Mouse (Mus musculus): Measurements from ENCODE around the gene Flt3l. TPM values are rescaled to one million over a fixed set of nuclear protein-coding genes. Genes with fewer than 3 reads are reported as not detected.
"Not testable (repeated sequence)": the region's sequence is repeated elsewhere in the genome, so short reads cannot be mapped to it uniquely, and the experiment has no call there.

The Flt3l gene
- polyA plus RNA-seq, 1 experiment from 2014 or later: 2.5 TPM

- Histone ChIP-seq H3K27me3 (ENCODE audit: insufficient read depth, poor library complexity, severe bottlenecking) (no peaks in the 10 kb centered on the region), H3K27ac (peak overlapping the region; percentile 96), H3K4me3 (peak overlapping the region; percentile 95), H3K36me3 (peaks cover 78% of the 10 kb centered on the region), H3K9me3 (no peaks in the 10 kb centered on the region), H3K4me1 (peaks cover 44% of the 10 kb centered on the region)
- DNase-seq (ENCODE audit: low spot score): no peak
- WGBS: 23% methylated on average over 12 of the region's 12 CpGs
Measured at GRCm38 (mm10) chr7:45123186-45123570, 13.1 kb downstream of the Flt3l start.

GRCm38 (mm10) chr7:45122561-45123185 is 13.6 kb downstream of the Flt3l start:
- Histone ChIP-seq H3K27me3 (ENCODE audit: insufficient read depth, poor library complexity, severe bottlenecking) (no peaks in the 10 kb centered on the region), H3K4me3 (peak overlapping the region; percentile 95), H3K36me3 (peaks cover 83% of the 10 kb centered on the region), H3K9me3 (no peaks in the 10 kb centered on the region), H3K27ac (0 out of 2 replicates have a peak overlapping the region, but pooled peaks have one; percentile 24), H3K4me1 (peaks cover 50% of the 10 kb centered on the region)
- WGBS: 86% methylated on average over 15 of the region's 15 CpGs
- no peak for DNase-seq (ENCODE audit: low spot score)

GRCm38 (mm10) chr7:45121966-45122365 is 14.3 kb downstream of the Flt3l start:
- DNase-seq (ENCODE audit: low spot score): no peak
- Histone ChIP-seq H3K4me1 (peaks cover 47% of the 10 kb centered on the region), H3K36me3 (peaks cover 79% of the 10 kb centered on the region), H3K27me3 (ENCODE audit: insufficient read depth, poor library complexity, severe bottlenecking) (no peaks in the 10 kb centered on the region), H3K9me3 (no peaks in the 10 kb centered on the region), H3K4me3 (no peak overlapping the region; the same call in 1 of the 2 replicates), H3K27ac (no peak overlapping the region)

GRCm38 (mm10) chr7:45121404-45121803 is 14.8 kb downstream of the Flt3l start:
- Histone ChIP-seq H3K4me1 (peaks cover 41% of the 10 kb centered on the region), H3K27ac (no peak overlapping the region), H3K36me3 (peaks cover 73% of the 10 kb centered on the region), H3K9me3 (no peaks in the 10 kb centered on the region), H3K4me3 (no peak overlapping the region), H3K27me3 (ENCODE audit: insufficient read depth, poor library complexity, severe bottlenecking) (no peaks in the 10 kb centered on the region)
- WGBS: 62% methylated on average over 8 of the region's 8 CpGs
- DNase-seq (ENCODE audit: low spot score): no peak

GRCm38 (mm10) chr7:45119780-45120709 is 16.2 kb downstream of the Flt3l start:
- Histone ChIP-seq H3K4me1 (peaks cover 38% of the 10 kb centered on the region), H3K27me3 (ENCODE audit: insufficient read depth, poor library complexity, severe bottlenecking) (no peaks in the 10 kb centered on the region), H3K36me3 (peaks cover 59% of the 10 kb centered on the region), H3K4me3 (no peak overlapping the region), H3K27ac (no peak overlapping the region), H3K9me3 (no peaks in the 10 kb centered on the region)
- 81% methylated on average over 5 of the region's 5 CpGs for WGBS
- DNase-seq (ENCODE audit: low spot score): no peak

GRCm38 (mm10) chr7:45118336-45118735 is 17.9 kb downstream of the Flt3l start:
- Histone ChIP-seq H3K27ac (no peak overlapping the region), H3K4me3 (no peak overlapping the region), H3K4me1 (peaks cover 44% of the 10 kb centered on the region), H3K27me3 (ENCODE audit: insufficient read depth, poor library complexity, severe bottlenecking) (no peaks in the 10 kb centered on the region), H3K36me3 (peaks cover 55% of the 10 kb centered on the region), H3K9me3 (no peaks in the 10 kb centered on the region)
- no peak for DNase-seq (ENCODE audit: low spot score)
- 88% methylated on average over 6 of the region's 6 CpGs for WGBS

- Histone ChIP-seq H3K36me3 (peaks cover 47% of the 10 kb centered on the region), H3K4me3 (no peak overlapping the region), H3K9me3 (no peaks in the 10 kb centered on the region), H3K4me1 (peaks cover 42% of the 10 kb centered on the region), H3K27ac (no peak overlapping the region), H3K27me3 (ENCODE audit: insufficient read depth, poor library complexity, severe bottlenecking) (no peaks in the 10 kb centered on the region)
- no peak for DNase-seq (ENCODE audit: low spot score)
- 78% methylated on average over 8 of the region's 8 CpGs for WGBS
Measured at GRCm38 (mm10) chr7:45117566-45117965, 18.7 kb downstream of the Flt3l start.

- H3K27me3 ChIP-seq (ENCODE audit: insufficient read depth, poor library complexity, severe bottlenecking): no peaks in the 10 kb centered on the region
- 19% methylated on average over 2 of the region's 2 CpGs for WGBS
- no peaks in the 10 kb centered on the region for H3K9me3 ChIP-seq
- no peak for DNase-seq (ENCODE audit: low spot score)
- peaks cover 10% of the 10 kb centered on the region; the same call in 1 of the 2 replicates for H3K36me3 ChIP-seq
- no peak overlapping the region for H3K4me3 ChIP-seq
- no peak overlapping the region for H3K27ac ChIP-seq
- peaks cover 31% of the 10 kb centered on the region for H3K4me1 ChIP-seq
Measured at GRCm38 (mm10) chr7:45113476-45113875, 22.8 kb downstream of the Flt3l start.

- Histone ChIP-seq H3K27me3 (ENCODE audit: insufficient read depth, poor library complexity, severe bottlenecking) (no peaks in the 10 kb centered on the region), H3K9me3 (no peaks in the 10 kb centered on the region), H3K4me1 (peaks cover 25% of the 10 kb centered on the region), H3K36me3 (0 out of 2 replicates have a peak, but pooled peaks cover under 1% of the 10 kb centered on the region), H3K4me3 (no peak overlapping the region), H3K27ac (no peak overlapping the region)
- 53% methylated on average over 3 of the region's 3 CpGs for WGBS
- DNase-seq (ENCODE audit: low spot score): no peak
Measured at GRCm38 (mm10) chr7:45112529-45112928, 23.7 kb downstream of the Flt3l start.

GRCm38 (mm10) chr7:45111940-45112339 is 24.3 kb downstream of the Flt3l start:
- no peaks in the 10 kb centered on the region for H3K27me3 ChIP-seq (ENCODE audit: insufficient read depth, poor library complexity, severe bottlenecking)
- H3K4me3 ChIP-seq: no peak overlapping the region
- H3K4me1 ChIP-seq: peaks cover 23% of the 10 kb centered on the region
- H3K9me3 ChIP-seq: no peaks in the 10 kb centered on the region
- no peak overlapping the region for H3K27ac ChIP-seq
- H3K36me3 ChIP-seq: no peaks in the 10 kb centered on the region
- no peak for DNase-seq (ENCODE audit: low spot score)
- WGBS: 70% methylated on average over 2 of the region's 2 CpGs

GRCm38 (mm10) chr7:45110089-45110488 is 26.1 kb downstream of the Flt3l start:
- H3K36me3 ChIP-seq; H3K4me3 ChIP-seq; DNase-seq (ENCODE audit: low spot score); H3K27me3 ChIP-seq (ENCODE audit: insufficient read depth, poor library complexity, severe bottlenecking); H3K27ac ChIP-seq; H3K9me3 ChIP-seq: not testable (repeated sequence)
- peaks cover 16% of the 10 kb centered on the region for H3K4me1 ChIP-seq
- 81% methylated on average over 4 of the region's 4 CpGs for WGBS

- Histone ChIP-seq H3K36me3 (no peaks in the 10 kb centered on the region), H3K9me3 (no peaks in the 10 kb centered on the region), H3K27me3 (ENCODE audit: insufficient read depth, poor library complexity, severe bottlenecking) (no peaks in the 10 kb centered on the region), H3K4me3 (no peak overlapping the region), H3K4me1 (peaks cover 20% of the 10 kb centered on the region), H3K27ac (no peak overlapping the region)
- DNase-seq (ENCODE audit: low spot score): no peak
- WGBS: 49% methylated on average over 5 of the region's 5 CpGs
Measured at GRCm38 (mm10) chr7:45107052-45107645, 29.1 kb downstream of the Flt3l start.

GRCm38 (mm10) chr7:45106441-45106840 is 29.8 kb downstream of the Flt3l start:
- no peak for DNase-seq (ENCODE audit: low spot score)
- Histone ChIP-seq H3K36me3 (no peaks in the 10 kb centered on the region), H3K9me3 (no peaks in the 10 kb centered on the region), H3K27ac (no peak overlapping the region), H3K27me3 (ENCODE audit: insufficient read depth, poor library complexity, severe bottlenecking) (no peaks in the 10 kb centered on the region), H3K4me3 (no peak overlapping the region), H3K4me1 (peaks cover 20% of the 10 kb centered on the region)
- 67% methylated on average over 6 of the region's 6 CpGs for WGBS

Measured in heart, embryonic 10.5 days (tissue).